In the genomic region with DNA sequence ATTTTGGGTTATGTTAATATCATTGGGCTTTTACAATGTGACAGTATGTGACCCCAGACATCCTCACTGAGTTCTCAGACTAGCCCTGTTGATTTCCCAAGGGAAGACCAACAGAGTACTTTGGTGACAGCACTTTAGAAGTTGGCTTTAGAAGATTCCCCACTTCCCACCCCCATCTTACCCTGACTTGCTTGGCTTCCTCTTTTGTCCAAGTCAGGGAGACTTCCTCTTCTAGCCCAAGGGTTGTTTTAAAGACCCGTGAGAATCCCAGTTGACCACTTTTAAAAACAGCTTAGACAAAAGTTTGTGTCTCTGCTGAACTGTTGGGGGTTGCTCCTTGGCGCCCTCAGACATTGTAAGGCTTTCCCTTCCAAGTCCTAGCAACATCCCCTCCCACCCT, we compare ENCODE assay signal across 9 mouse cellular contexts. TPM values are rescaled to one million over a fixed set of nuclear protein-coding genes. Genes with fewer than 3 reads are reported as not detected.
DNase-seq lines count a peak whose midpoint lies in the region; ATAC-seq lines count a peak whose summit lies in the region.
"Had no signal": no experiment of that assay in that cellular context is flagged by ENCODE, and none has a peak within 500 bp of the region (broad histone marks: within the 10 kb centered on the region; RNA-seq: fewer than 3 reads in every experiment).

No protein-coding gene starts in this region.

- peak overlapping the region; percentile 44 for H3K27ac ChIP-seq in lung, embryonic 15.5 days
- 0 out of 2 replicates have a peak overlapping the region, but pooled peaks have one; percentile 47 for H3K27ac ChIP-seq in embryonic facial prominence, embryonic 12.5 days
- peak overlapping the region; percentile 92; the same call in 1 of the 2 replicates for H3K27ac ChIP-seq in intestine, embryonic 14.5 days (ENCODE audit: low read depth)
- no peak overlapping the region for H3K27ac ChIP-seq in neural tube, embryonic 12.5 days
- H3K27ac ChIP-seq: liver, embryonic 14.5 days had no signal

- H3K27me3 ChIP-seq in lung, embryonic 15.5 days = no peaks in the 10 kb centered on the region
- H3K27me3 ChIP-seq in embryonic facial prominence, embryonic 12.5 days = no peaks in the 10 kb centered on the region
- H3K27me3 ChIP-seq in intestine, embryonic 14.5 days (replicated peaks; ENCODE audit: control insufficient read depth, insufficient read depth, low read length) = no peaks in the 10 kb centered on the region
- H3K27me3 ChIP-seq in neural tube, embryonic 12.5 days (replicated peaks) = no peaks in the 10 kb centered on the region

- H3K9ac ChIP-seq in lung, embryonic 15.5 days = no peak overlapping the region
- no peak overlapping the region for H3K9ac ChIP-seq in embryonic facial prominence, embryonic 12.5 days
- H3K9ac ChIP-seq in intestine, embryonic 14.5 days (ENCODE audit: low read length) = no peak overlapping the region
- H3K9ac ChIP-seq in neural tube, embryonic 12.5 days = 0 out of 2 replicates have a peak overlapping the region, but pooled peaks have one; percentile 17
- H3K9ac ChIP-seq: liver, embryonic 14.5 days had no signal

- ATAC-seq in lung, embryonic 15.5 days (ENCODE audit: borderline replicate concordance, extremely low read depth, low FRiP score, low TSS enrichment) = no peak
- no peak for ATAC-seq in embryonic facial prominence, embryonic 12.5 days (ENCODE audit: insufficient number of reproducible peaks, insufficient read depth, low FRiP score, low TSS enrichment)
- no peak for ATAC-seq in intestine, embryonic 14.5 days (replicated peaks; ENCODE audit: low FRiP score, low TSS enrichment, low read depth)
- ATAC-seq in neural tube, embryonic 12.5 days (ENCODE audit: low FRiP score, low read depth) = no peak

- H3K4me3 ChIP-seq in lung, embryonic 15.5 days = 0 out of 2 replicates have a peak overlapping the region, but pooled peaks have one; percentile 1
- H3K4me3 ChIP-seq in embryonic facial prominence, embryonic 12.5 days = no peak overlapping the region
- 0 out of 2 replicates have a peak overlapping the region, but pooled peaks have one; percentile 0 for H3K4me3 ChIP-seq in intestine, embryonic 14.5 days (ENCODE audit: low read depth, low read length)
- H3K4me3 ChIP-seq in neural tube, embryonic 12.5 days = no peak overlapping the region

- H3K4me1 ChIP-seq in lung, embryonic 15.5 days = peaks cover 69% of the 10 kb centered on the region
- H3K4me1 ChIP-seq in embryonic facial prominence, embryonic 12.5 days = peaks cover 58% of the 10 kb centered on the region
- H3K4me1 ChIP-seq in intestine, embryonic 14.5 days (replicated peaks; ENCODE audit: control insufficient read depth, insufficient read depth, low read length) = peaks cover 49% of the 10 kb centered on the region
- H3K4me1 ChIP-seq in neural tube, embryonic 12.5 days = peaks cover 67% of the 10 kb centered on the region

- H3K4me2 ChIP-seq in lung, embryonic 15.5 days = peak overlapping the region; percentile 71
- peak overlapping the region; percentile 79 for H3K4me2 ChIP-seq in embryonic facial prominence, embryonic 12.5 days (replicated peaks)
- H3K4me2 ChIP-seq in intestine, embryonic 14.5 days (ENCODE audit: low read length) = peak overlapping the region; percentile 96
- peak overlapping the region; percentile 88 for H3K4me2 ChIP-seq in neural tube, embryonic 12.5 days (replicated peaks)

- no peaks in the 10 kb centered on the region for H3K9me3 ChIP-seq in lung, embryonic 15.5 days
- no peaks in the 10 kb centered on the region for H3K9me3 ChIP-seq in embryonic facial prominence, embryonic 12.5 days
- H3K9me3 ChIP-seq in intestine, embryonic 14.5 days (ENCODE audit: control insufficient read depth, low read length) = no peaks in the 10 kb centered on the region
- no peaks in the 10 kb centered on the region for H3K9me3 ChIP-seq in neural tube, embryonic 12.5 days

- H3K36me3 ChIP-seq in lung, embryonic 15.5 days = no peaks in the 10 kb centered on the region
- H3K36me3 ChIP-seq in embryonic facial prominence, embryonic 12.5 days = no peaks in the 10 kb centered on the region
- H3K36me3 ChIP-seq in intestine, embryonic 14.5 days (ENCODE audit: control insufficient read depth, insufficient read depth, low read length) = 0 out of 2 replicates have a peak, but pooled peaks cover 5% of the 10 kb centered on the region
- H3K36me3 ChIP-seq in neural tube, embryonic 12.5 days = no peaks in the 10 kb centered on the region

- no peak for DNase-seq in lung, postnatal 4 days
- DNase-seq in intestine, embryonic 14.5 days (ENCODE audit: low spot score) = no peak
- DNase-seq in frontal cortex, postnatal 14 days (ENCODE audit: low spot score in 2 of 2) = no peak
- no peak for DNase-seq in frontal cortex, postnatal 36 days (ENCODE audit: low spot score in 2 of 2)
- DNase-seq: adrenal gland, adult 8-10 months had no signal

- WGBS in lung, embryonic 15.5 days = 23% methylated on average over 2 of the region's 2 CpGs
- 25% methylated on average over 2 of the region's 2 CpGs for WGBS in embryonic facial prominence, embryonic 12.5 days
- 31% methylated on average over 2 of the region's 2 CpGs for WGBS in intestine, embryonic 14.5 days
- 16% methylated on average over 2 of the region's 2 CpGs for WGBS in neural tube, embryonic 12.5 days

RNA-seq across cellular contexts. Expression of a gene that starts 47.1 kb away (rescaled TPM):
- polyA plus RNA-seq in lung, embryonic 15.5 days (2015; fragmentation: Nextera tagmentation; extraction: Ambion mirVana) = 0.05 and 0.14 TPM in 2 replicates
- polyA plus RNA-seq in embryonic facial prominence, embryonic 12.5 days (2016; fragmentation: Nextera tagmentation; extraction: Ambion mirVana) = 0.15 and 0.18 TPM in 2 replicates
- polyA plus RNA-seq in intestine, embryonic 14.5 days (2014; fragmentation: Nextera tagmentation; extraction: Ambion mirVana) = 0.05 TPM in 1 of 2 replicates, not detected in the other
- 0.15 and 0.16 TPM in 2 replicates for polyA plus RNA-seq in neural tube, embryonic 12.5 days (2016; fragmentation: Nextera tagmentation; extraction: Ambion mirVana)
- polyA plus RNA-seq: liver, embryonic 14.5 days had no signal

Comparison
In these comparisons a context has a peak if more than half of its experiments do, and no peak if none do; other contexts are left out.
1. H3K4me3 ChIP-seq: peak in lung, embryonic 15.5 days (single experiment) and intestine, embryonic 14.5 days (single experiment); none in embryonic facial prominence, embryonic 12.5 days (single experiment) and neural tube, embryonic 12.5 days (single experiment).
2. Peak in every context shown above with its lines, with median percentiles within 50 percentile points of each other: H3K4me2 ChIP-seq.